Mouse (Mus musculus) limb, embryonic 11.5 days (tissue): ENCODE results near the gene Sin3a. TPM values are rescaled to one million over a fixed set of nuclear protein-coding genes. Genes with fewer than 3 reads are reported as not detected.

ENCODE experiments used
- ATAC-seq: fragments of 200-750 bp; cut with Nextera tagmentation; 2 replicates; pipeline ENCODE4 v1.8.0; 2017; ENCODE audit warnings: low read depth; ENCODE audit not compliant: insufficient number of reproducible peaks, low FRiP score, low TSS enrichment
- DNase-seq: peaks from one replicate; pipeline ENCODE4 v3.0.0-alpha.2; 2015; ENCODE audit warnings: low spot score
- H3K27ac ChIP-seq: fragments of 300-500 bp; sonication (generic); replicated peaks from 2 replicates; pipeline ENCODE4 v1.5.1; 2014; ENCODE audit warnings: low read depth, mild to moderate bottlenecking, low read length
- H3K27me3 ChIP-seq: fragments of 300-500 bp; sonication (generic); 2 replicates; pipeline ENCODE4 v1.6.1; 2014; ENCODE audit warnings: mild to moderate bottlenecking, low read length, mixed read lengths; ENCODE audit not compliant: control insufficient read depth, insufficient read depth
- H3K36me3 ChIP-seq: fragments of 300-500 bp; sonication (generic); 2 replicates; pipeline ENCODE4 v1.6.1; 2014; ENCODE audit warnings: mild to moderate bottlenecking, low read length, moderate library complexity, mixed read lengths; ENCODE audit not compliant: control insufficient read depth, insufficient read depth
- H3K4me1 ChIP-seq: fragments of 300-500 bp; sonication (generic); 2 replicates; pipeline ENCODE4 v1.6.1; 2014; ENCODE audit warnings: low read length, mixed read lengths; ENCODE audit not compliant: control insufficient read depth, insufficient read depth
- H3K4me2 ChIP-seq: fragments of 300-500 bp; sonication (generic); 2 replicates; pipeline ENCODE4 v1.6.1; 2014; ENCODE audit warnings: low read depth, mild to moderate bottlenecking, moderate library complexity; ENCODE audit not compliant: severe bottlenecking
- H3K4me3 ChIP-seq: fragments of 300-500 bp; sonication (generic); 2 replicates; pipeline ENCODE4 v1.5.1; 2014; ENCODE audit warnings: low read depth, low read length
- H3K9ac ChIP-seq: fragments of 300-500 bp; sonication (generic); 2 replicates; pipeline ENCODE4 v1.6.1; 2014; ENCODE audit warnings: mild to moderate bottlenecking, low read length
- H3K9me3 ChIP-seq: fragments of 300-500 bp; sonication (generic); 2 replicates; pipeline ENCODE4 v1.6.1; 2016; ENCODE audit warnings: low read length; ENCODE audit not compliant: control insufficient read depth
- WGBS: fragments of 180-500 bp; shearing (Covaris S2); extraction: QIAGEN DNeasy Blood & Tissue Kit; methylation state at CpG from one replicate; pipeline ENCODE4 v1.1.7; 2014; 5-methylcytosine and 5-hydroxymethylcytosine counted together
- polyA plus RNA-seq: library from polyadenylated mRNA; unstranded; fragments of >200 nt; fragmentation: Nextera tagmentation; extraction: Ambion mirVana; gene quantifications from 2 replicates; pipeline ENCODE4 v1.2.1, GENCODE M21; 2014

The Sin3a gene
- polyA plus RNA-seq, 1 experiment from 2014 or later: 65.8 TPM

- Histone ChIP-seq H3K9ac (no peak overlapping the region), H3K4me3 (no peak overlapping the region), H3K4me2 (no peak overlapping the region), H3K4me1 (peaks cover 5% of the 10 kb centered on the region), H3K27me3 (no peaks in the 10 kb centered on the region), H3K27ac (no peak overlapping the region), H3K36me3 (no peaks in the 10 kb centered on the region), H3K9me3 (no peaks in the 10 kb centered on the region)
- DNase-seq: no peak
- WGBS: 80% methylated on average over 5 of the region's 5 CpGs
- ATAC-seq: no peak
Measured at GRCm38 (mm10) chr9:57150192-57150591, 78.4 kb downstream of the Sin3a start.

DNA sequence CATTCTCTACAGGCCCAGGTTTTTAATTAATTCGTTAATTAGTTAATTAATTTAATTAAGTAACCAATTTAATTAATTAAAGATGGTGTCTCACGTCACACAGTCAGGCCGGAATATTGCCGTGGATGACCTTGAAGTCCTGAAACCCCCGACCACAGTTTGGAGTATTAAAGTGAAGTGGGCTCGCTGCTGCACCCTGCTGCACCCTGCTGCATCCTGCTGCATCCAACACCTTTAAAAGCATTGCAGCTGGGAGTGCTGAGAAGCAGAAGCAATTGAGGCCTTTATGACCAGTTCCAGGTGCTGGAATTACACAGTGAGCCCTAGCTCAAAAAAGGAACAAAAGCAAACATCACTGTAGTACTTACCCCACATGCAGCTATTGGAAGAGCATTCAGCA lies 80.5 kb downstream of the Sin3a start:
- Histone ChIP-seq H3K36me3 (no peaks in the 10 kb centered on the region), H3K27ac (no peak overlapping the region), H3K9ac (no peak overlapping the region), H3K9me3 (no peaks in the 10 kb centered on the region), H3K4me2 (no peak overlapping the region), H3K27me3 (no peaks in the 10 kb centered on the region), H3K4me1 (peaks cover 5% of the 10 kb centered on the region), H3K4me3 (no peak overlapping the region)
- WGBS: 35% methylated on average over 6 of the region's 6 CpGs
- DNase-seq (no peak), ATAC-seq (no peak)

DNA sequence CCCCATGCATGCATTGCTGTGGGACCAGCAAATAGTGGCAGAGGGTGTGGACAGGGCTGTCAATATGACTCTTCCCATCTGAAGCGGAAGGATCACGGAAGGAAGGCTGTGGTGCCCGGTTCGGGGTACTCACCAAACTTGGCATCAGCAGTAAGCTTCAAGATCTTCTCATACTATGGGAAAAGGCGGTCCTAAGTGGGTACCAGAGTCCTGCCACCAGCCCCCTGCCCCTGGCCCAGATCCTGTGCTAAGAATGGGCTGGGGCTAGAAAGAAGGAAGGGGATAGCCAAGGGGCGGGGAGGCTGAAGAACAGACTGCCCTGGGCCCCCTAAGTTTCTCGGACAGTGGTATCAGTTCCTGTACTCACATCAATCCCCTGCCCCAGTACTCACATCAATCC lies 84.5 kb downstream of the Sin3a start:
- no peak overlapping the region for H3K4me2 ChIP-seq
- H3K27ac ChIP-seq: no peak overlapping the region
- WGBS: 96% methylated on average over 7 of the region's 7 CpGs
- ATAC-seq (no peak), DNase-seq (no peak)
- no peaks in the 10 kb centered on the region for H3K9me3 ChIP-seq
- H3K27me3 ChIP-seq: no peaks in the 10 kb centered on the region
- H3K4me1 ChIP-seq: no peaks in the 10 kb centered on the region; the same call in 1 of the 2 replicates
- H3K36me3 ChIP-seq: no peaks in the 10 kb centered on the region
- H3K9ac ChIP-seq: no peak overlapping the region
- H3K4me3 ChIP-seq: no peak overlapping the region

GRCm38 (mm10) chr9:57156823-57157222 lies 85.0 kb downstream of the Sin3a start:
- no peak for ATAC-seq
- H3K36me3 ChIP-seq: no peaks in the 10 kb centered on the region
- no peak overlapping the region for H3K9ac ChIP-seq
- 86% methylated on average over 8 of the region's 8 CpGs for WGBS
- H3K27me3 ChIP-seq: no peaks in the 10 kb centered on the region
- H3K9me3 ChIP-seq: no peaks in the 10 kb centered on the region
- no peaks in the 10 kb centered on the region; the same call in 1 of the 2 replicates for H3K4me1 ChIP-seq
- no peak overlapping the region for H3K27ac ChIP-seq
- H3K4me2 ChIP-seq: no peak overlapping the region
- DNase-seq: no peak
- no peak overlapping the region for H3K4me3 ChIP-seq

GRCm38 (mm10) chr9:57157499-57157898 lies 85.7 kb downstream of the Sin3a start:
- 38% methylated on average over 13 of the region's 13 CpGs for WGBS
- no peak overlapping the region for H3K27ac ChIP-seq
- H3K4me3 ChIP-seq: peak overlapping the region; percentile 74
- H3K4me2 ChIP-seq: peak overlapping the region; percentile 91
- H3K36me3 ChIP-seq: no peaks in the 10 kb centered on the region
- no peaks in the 10 kb centered on the region for H3K9me3 ChIP-seq
- no peaks in the 10 kb centered on the region; the same call in 1 of the 2 replicates for H3K4me1 ChIP-seq
- peak overlapping the region; percentile 69 for H3K9ac ChIP-seq
- no peak for ATAC-seq
- DNase-seq: no peak
- H3K27me3 ChIP-seq: no peaks in the 10 kb centered on the region

GRCm38 (mm10) chr9:57158013-57158470 lies 86.2 kb downstream of the Sin3a start, which contains the start of gene Commd4:
Gene Commd4 (minus strand): TSS chr9:57158331.
- H3K9me3 ChIP-seq: no peaks in the 10 kb centered on the region
- no peaks in the 10 kb centered on the region for H3K27me3 ChIP-seq
- peak within 1 kb of the TSS; percentile 91 for H3K4me2 ChIP-seq
- peak within 1 kb of the TSS; percentile 69 for H3K9ac ChIP-seq
- peak within 1 kb of the TSS; percentile 74 for H3K4me3 ChIP-seq
- peak; percentile 94 for DNase-seq
- WGBS: under 1% methylated on average over 24 of the region's 24 CpGs
- no peak within 1 kb of the TSS for H3K27ac ChIP-seq
- H3K4me1 ChIP-seq: no peaks in the 10 kb centered on the region; the same call in 1 of the 2 replicates
- ATAC-seq: peak; percentile 71; the same call in 1 of the 2 replicates
- H3K36me3 ChIP-seq: no peaks in the 10 kb centered on the region

DNA sequence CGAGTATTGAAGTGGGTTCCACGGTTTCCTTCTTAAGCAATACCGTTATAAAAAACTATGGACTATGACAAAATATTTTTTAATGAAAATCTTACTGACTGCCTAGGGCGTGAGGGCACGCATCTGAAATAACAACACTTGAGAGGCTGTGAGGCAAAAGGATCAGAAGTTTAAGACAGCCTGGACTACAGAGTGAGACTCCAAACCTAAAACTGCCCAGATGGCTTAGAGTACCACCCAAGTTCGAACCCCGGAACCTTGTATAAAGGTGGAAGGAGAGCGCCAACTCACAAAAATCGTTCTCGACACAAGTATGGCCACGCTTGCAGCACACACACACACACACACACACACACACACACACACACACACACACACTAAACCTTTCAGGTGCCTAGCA lies 86.7 kb downstream of the Sin3a start:
- WGBS: 46% methylated on average over 11 of the region's 11 CpGs
- H3K9ac ChIP-seq: no peak overlapping the region

DNA sequence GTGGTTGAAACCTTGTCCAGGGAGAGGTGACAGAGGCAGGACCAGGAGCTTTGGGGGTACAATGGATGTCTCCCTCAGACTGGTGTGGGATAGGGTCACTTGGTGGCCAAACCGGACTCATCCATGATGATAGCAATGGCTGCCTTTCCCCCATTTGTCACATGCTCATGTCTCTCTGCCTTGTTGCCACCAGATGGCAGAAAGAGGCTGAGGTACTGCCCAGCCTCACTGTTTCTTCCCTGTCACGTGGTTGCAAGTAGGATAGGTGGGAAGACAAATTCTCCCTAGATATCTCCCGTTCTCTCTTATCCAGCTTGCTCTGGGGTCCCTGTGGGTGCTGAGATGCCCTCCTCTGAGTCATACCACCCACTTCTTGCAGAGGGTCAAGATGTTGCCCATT lies 90.7 kb downstream of the Sin3a start:
- no peaks in the 10 kb centered on the region; the same call in 1 of the 2 replicates for H3K4me1 ChIP-seq
- no peak overlapping the region for H3K4me3 ChIP-seq
- H3K9me3 ChIP-seq: no peaks in the 10 kb centered on the region
- no peaks in the 10 kb centered on the region for H3K27me3 ChIP-seq
- ATAC-seq (no peak), DNase-seq (peak; percentile 32)
- no peak overlapping the region for H3K27ac ChIP-seq
- no peak overlapping the region for H3K4me2 ChIP-seq
- WGBS: 17% methylated on average over 3 of the region's 3 CpGs
- H3K9ac ChIP-seq: no peak overlapping the region
- H3K36me3 ChIP-seq: no peaks in the 10 kb centered on the region

More for the DNA sequence above, 86.7 kb downstream of the Sin3a start:
- DNase-seq: no peak
- no peak for ATAC-seq
- Histone ChIP-seq H3K4me2 (peak overlapping the region; percentile 91), H3K4me1 (no peaks in the 10 kb centered on the region; the same call in 1 of the 2 replicates), H3K36me3 (no peaks in the 10 kb centered on the region), H3K27me3 (no peaks in the 10 kb centered on the region), H3K4me3 (peak overlapping the region; percentile 74), H3K9me3 (no peaks in the 10 kb centered on the region), H3K27ac (no peak overlapping the region)

GRCm38 (mm10) chr9:57163137-57163536 lies 91.3 kb downstream of the Sin3a start:
- no peak overlapping the region for H3K4me2 ChIP-seq
- DNase-seq: no peak
- WGBS: 33% methylated on average over 2 of the region's 2 CpGs

More at GRCm38 (mm10) chr9:57163137-57163536, 91.3 kb downstream of the Sin3a start:
- no peaks in the 10 kb centered on the region for H3K36me3 ChIP-seq
- no peaks in the 10 kb centered on the region for H3K4me1 ChIP-seq
- no peak overlapping the region for H3K9ac ChIP-seq
- no peak for ATAC-seq
- no peak overlapping the region for H3K27ac ChIP-seq
- H3K9me3 ChIP-seq: no peaks in the 10 kb centered on the region
- H3K27me3 ChIP-seq: no peaks in the 10 kb centered on the region
- no peak overlapping the region for H3K4me3 ChIP-seq
